13 mouse cellular contexts compared by ENCODE assay signal in the genomic region with DNA sequence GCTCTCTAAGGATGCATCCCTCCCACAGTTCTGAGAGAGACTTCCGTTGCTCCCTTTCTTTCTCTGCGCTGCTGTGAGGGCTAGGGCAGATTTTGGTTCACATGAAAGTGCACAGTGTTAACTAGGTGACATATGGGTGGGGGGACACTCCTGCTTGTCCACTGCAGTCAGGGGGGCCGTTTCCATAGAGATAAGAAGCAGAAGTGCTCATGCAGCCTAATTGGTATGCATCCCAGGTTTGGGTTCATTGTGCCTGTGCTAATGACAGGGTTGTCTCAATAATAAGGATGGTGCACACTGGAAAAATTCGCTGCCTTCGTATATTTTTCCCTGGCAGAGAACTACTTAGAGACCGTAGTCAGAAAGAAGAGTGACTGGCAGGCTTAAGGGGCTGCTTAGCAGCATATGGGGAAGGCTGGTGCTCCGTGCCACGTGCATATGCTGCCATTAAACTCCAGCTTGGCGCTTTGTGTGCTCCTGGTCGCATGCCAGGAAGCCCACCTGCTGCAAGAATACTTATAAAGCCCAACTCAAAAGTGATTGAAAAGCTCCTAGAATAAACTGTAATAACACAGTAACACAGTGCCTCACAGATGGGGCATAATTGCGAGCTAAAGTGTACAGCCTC.
DNase-seq lines count a peak whose midpoint lies in the region; ATAC-seq and TF ChIP-seq lines count a peak whose summit lies in the region.
"Had no signal": no experiment of that assay in that cellular context is flagged by ENCODE, and none has a peak within 500 bp of the region (broad histone marks: within the 10 kb centered on the region; RNA-seq: fewer than 3 reads in every experiment).

No protein-coding gene starts in this region.

- intact Hi-C loops in left cerebral cortex, postnatal 10 days (cut with DNase I): no loop called here
- intact Hi-C loops in left cerebral cortex, adult 2 months (cut with DNase I): no loop called here

- no peaks in the 10 kb centered on the region for H3K9me3 ChIP-seq in forebrain, embryonic 15.5 days
- no peaks in the 10 kb centered on the region for H3K9me3 ChIP-seq in neural tube, embryonic 15.5 days (replicated peaks)
- H3K9me3 ChIP-seq: liver, embryonic 13.5 days had no signal

- peaks cover 36% of the 10 kb centered on the region for H3K4me1 ChIP-seq in forebrain, embryonic 15.5 days
- peaks cover 27% of the 10 kb centered on the region for H3K4me1 ChIP-seq in neural tube, embryonic 15.5 days
- H3K4me1 ChIP-seq: liver, embryonic 13.5 days had no signal

- no peak overlapping the region for H3K4me3 ChIP-seq in left cerebral cortex, adult 2 months
- H3K4me3 ChIP-seq in forebrain, embryonic 15.5 days: no peak overlapping the region
- H3K4me3 ChIP-seq in neural tube, embryonic 15.5 days (replicated peaks): no peak overlapping the region
- H3K4me3 ChIP-seq: liver, embryonic 13.5 days; myocyte had no signal

- DNase-seq in left cerebral cortex, postnatal 10 days (ENCODE audit: extremely low spot score in 1 of 2, low spot score in 2 of 2): peak; percentile 46 to 72
- DNase-seq in left cerebral cortex, adult 2 months (ENCODE audit: extremely low spot score in 1 of 2, low spot score in 2 of 2): no peak
- DNase-seq in layer of hippocampus, postnatal 10 days (ENCODE audit: low spot score in 2 of 2): peak; percentile 75 to 78
- DNase-seq in thymus, postnatal 4 days: no peak
- no peak for DNase-seq in c-Kit-positive CD71-positive TER-119-positive erythroid progenitor cells, embryonic 14.5 days (ENCODE audit: low spot score)
- no peak for DNase-seq in kidney, adult 18-20 months
- DNase-seq: cerebellum, adult 11-12 months; gastrocnemius, postnatal 10 days; liver, embryonic 13.5 days had no signal

- H3K27me3 ChIP-seq in forebrain, embryonic 15.5 days: peaks cover 12% of the 10 kb centered on the region; the same call in 1 of the 2 replicates
- H3K27me3 ChIP-seq in neural tube, embryonic 15.5 days (replicated peaks): peaks cover 27% of the 10 kb centered on the region

- no peak for TF ChIP-seq CTCF in left cerebral cortex, adult 2 months (IDR thresholded peaks at IDR 0.05)

- 5% methylated on average over 11 of the region's 11 CpGs for WGBS in forebrain, embryonic 15.5 days
- WGBS in neural tube, embryonic 15.5 days: 15% methylated on average over 11 of the region's 11 CpGs

- no peak overlapping the region for H3K9ac ChIP-seq in forebrain, embryonic 15.5 days (replicated peaks)
- H3K9ac ChIP-seq in neural tube, embryonic 15.5 days (replicated peaks): 0 out of 2 replicates have a peak overlapping the region, but pooled peaks have one; percentile 17
- H3K9ac ChIP-seq: liver, embryonic 13.5 days had no signal

- H3K36me3 ChIP-seq in forebrain, embryonic 15.5 days: no peaks in the 10 kb centered on the region
- H3K36me3 ChIP-seq in neural tube, embryonic 15.5 days: no peaks in the 10 kb centered on the region
- H3K36me3 ChIP-seq: liver, embryonic 13.5 days had no signal

- peak overlapping the region; percentile 19 for H3K4me2 ChIP-seq in forebrain, embryonic 15.5 days (replicated peaks)
- peak overlapping the region; percentile 38 for H3K4me2 ChIP-seq in neural tube, embryonic 15.5 days
- H3K4me2 ChIP-seq: liver, embryonic 13.5 days had no signal

- peak; percentile 95 for ATAC-seq in forebrain, embryonic 15.5 days (replicated peaks)
- ATAC-seq in neural tube, embryonic 15.5 days (ENCODE audit: low FRiP score): peak; percentile 87
- ATAC-seq: intestine, embryonic 16.5 days had no signal

- H3K27ac ChIP-seq in left cerebral cortex, adult 2 months: no peak overlapping the region
- H3K27ac ChIP-seq in forebrain, embryonic 15.5 days (replicated peaks): peak overlapping the region; percentile 95
- H3K27ac ChIP-seq in neural tube, embryonic 15.5 days (replicated peaks): peak overlapping the region; percentile 51
- H3K27ac ChIP-seq: liver, embryonic 13.5 days had no signal

Comparison
In these comparisons a context has a peak if more than half of its experiments do, and no peak if none do; other contexts are left out.
1. DNase-seq: peak in left cerebral cortex, postnatal 10 days (2 of 2) and layer of hippocampus, postnatal 10 days (2 of 2); none in left cerebral cortex, adult 2 months (0 of 2), thymus, postnatal 4 days (single experiment), c-Kit-positive CD71-positive TER-119-positive erythroid progenitor cells, embryonic 14.5 days (single experiment) and kidney, adult 18-20 months (single experiment).